8 mouse cellular contexts compared by ENCODE assay signal in the genomic region with DNA sequence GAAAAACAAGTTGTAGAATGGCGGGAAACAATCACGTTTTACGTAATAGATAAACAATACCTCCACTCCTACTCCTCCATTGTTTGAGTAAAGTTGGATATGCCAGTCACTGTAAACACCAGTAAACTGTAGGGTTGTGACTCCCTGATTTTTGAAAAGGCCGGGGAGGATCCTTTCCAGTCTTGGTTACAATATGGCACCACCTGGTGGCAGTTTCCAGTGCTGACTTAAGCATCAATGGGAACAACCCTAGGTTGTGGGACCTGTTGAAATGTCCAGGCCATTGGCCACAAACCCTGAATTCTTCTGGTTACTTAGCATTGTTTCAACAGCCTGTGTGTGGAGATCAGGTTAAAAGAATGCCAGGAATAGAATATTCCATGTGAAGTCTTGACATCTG. TPM values are rescaled to one million over a fixed set of nuclear protein-coding genes. Genes with fewer than 3 reads are reported as not detected.
A peak's percentile ranks its signal among the peaks of the same experiment; 100 is the strongest.
DNase-seq lines count a peak whose midpoint lies in the region; ATAC-seq lines count a peak whose summit lies in the region.

No protein-coding gene starts in this region.

- DNase-seq in heart, adult 11 months: peak; percentile 86
- DNase-seq in heart, embryonic 10.5 days (ENCODE audit: low spot score): no peak
- DNase-seq in 416B (ENCODE audit: low read depth): peak; percentile 58
- DNase-seq in adrenal gland, adult 2 months: peak; percentile 31
- DNase-seq in layer of hippocampus, postnatal 10 days (ENCODE audit: low spot score in 2 of 2): peak; percentile 55 to 72
- peak; percentile 95 for DNase-seq in midbrain, embryonic 11.5 days (ENCODE audit: low spot score, missing footprints)

- H3K4me3 ChIP-seq in heart, embryonic 10.5 days: no peak overlapping the region
- no peak overlapping the region for H3K4me3 ChIP-seq in midbrain, embryonic 11.5 days (ENCODE audit: low read depth, low read length)

- H3K27ac ChIP-seq in heart, embryonic 10.5 days: no peak overlapping the region
- no peak overlapping the region for H3K27ac ChIP-seq in midbrain, embryonic 11.5 days (ENCODE audit: low read depth, low read length)

- H3K36me3 ChIP-seq in heart, embryonic 10.5 days: no peaks in the 10 kb centered on the region; the same call in 1 of the 2 replicates
- H3K36me3 ChIP-seq in midbrain, embryonic 11.5 days (ENCODE audit: control insufficient read depth, insufficient read depth, low read length): no peaks in the 10 kb centered on the region

- peak; percentile 77 for ATAC-seq in frontal cortex, adult (ENCODE audit: low TSS enrichment)
- ATAC-seq in midbrain, embryonic 11.5 days (ENCODE audit: low FRiP score): no peak
- ATAC-seq in inflammation-experienced regulatory T-cells, adult 6 months: no peak

- 50% methylated on average over 4 of the region's 4 CpGs for WGBS in heart, embryonic 10.5 days
- 68% methylated on average over 4 of the region's 4 CpGs for WGBS in midbrain, embryonic 11.5 days

- H3K4me1 ChIP-seq in heart, embryonic 10.5 days: no peaks in the 10 kb centered on the region
- H3K4me1 ChIP-seq in midbrain, embryonic 11.5 days (ENCODE audit: control insufficient read depth, insufficient read depth, low read length): no peaks in the 10 kb centered on the region

- no peak overlapping the region for H3K9ac ChIP-seq in midbrain, embryonic 11.5 days (ENCODE audit: low read length)

- no peak overlapping the region for H3K4me2 ChIP-seq in midbrain, embryonic 11.5 days

- no peaks in the 10 kb centered on the region for H3K9me3 ChIP-seq in heart, embryonic 10.5 days
- no peaks in the 10 kb centered on the region for H3K9me3 ChIP-seq in midbrain, embryonic 11.5 days (ENCODE audit: control insufficient read depth, low read length)

- H3K27me3 ChIP-seq in heart, embryonic 10.5 days (ENCODE audit: insufficient read depth, poor library complexity, severe bottlenecking): no peaks in the 10 kb centered on the region
- no peaks in the 10 kb centered on the region for H3K27me3 ChIP-seq in midbrain, embryonic 11.5 days (ENCODE audit: control insufficient read depth, insufficient read depth, low read length)

RNA-seq across cellular contexts. Expression of a gene that starts 43.5 kb away (rescaled TPM):
- polyA plus RNA-seq in heart, embryonic 10.5 days (2016; fragmentation: Nextera tagmentation; extraction: Ambion mirVana): 6.8 and 7.8 TPM in 2 replicates
- total RNA-seq in adrenal gland, adult 2 months (2021): 10 to 100 TPM; 15.2 to 20.8 TPM
- 2.0 and 2.2 TPM in 2 replicates for polyA plus RNA-seq in adrenal gland, adult 2 months (2012; rRNA removed)
- 10 to 100 TPM; 11.7 to 14.0 TPM for total RNA-seq in layer of hippocampus, postnatal 10 days (2021)
- polyA plus RNA-seq in midbrain, embryonic 11.5 days (2014; fragmentation: Nextera tagmentation; extraction: Ambion mirVana): 10.5 and 13.0 TPM in 2 replicates
- 1 to 10 TPM; 7.5 to 8.4 (median 7.7) TPM for polyA plus RNA-seq in inflammation-experienced regulatory T-cells, adult 6 months (2017; shearing (Covaris generic))
